Mouse (Mus musculus): ENCODE results near the gene Rtn3. TPM values are rescaled to one million over a fixed set of nuclear protein-coding genes. Genes with fewer than 3 reads are reported as not detected.
"Not testable (repeated sequence)": the region's sequence is repeated elsewhere in the genome, so short reads cannot be mapped to it uniquely, and the experiment has no call there.

The Rtn3 gene
- polyA plus RNA-seq, 1 experiment from 2014 or later: 127 TPM

- H3K9me3 ChIP-seq (replicated peaks); ATAC-seq (replicated peaks; ENCODE audit: insufficient number of reproducible peaks, insufficient read depth, low FRiP score, low read depth); H3K27me3 ChIP-seq; H3K9ac ChIP-seq; H3K4me1 ChIP-seq (replicated peaks); H3K36me3 ChIP-seq; H3K4me3 ChIP-seq; H3K27ac ChIP-seq; H3K4me2 ChIP-seq: not testable (repeated sequence)
- WGBS: 29% methylated on average over 24 of the region's 24 CpGs
Observed at GRCm38 (mm10) chr19:7398898-7399297, 84.2 kb downstream of the Rtn3 start.

GRCm38 (mm10) chr19:7396867-7397826 is 85.9 kb downstream of the Rtn3 start:
- not testable (repeated sequence) for H3K27me3 ChIP-seq

GRCm38 (mm10) chr19:7388488-7388887 is 94.6 kb downstream of the Rtn3 start:
- no peak overlapping the region for H3K4me3 ChIP-seq
- no peak for ATAC-seq (replicated peaks; ENCODE audit: insufficient number of reproducible peaks, insufficient read depth, low FRiP score, low read depth)
- H3K27ac ChIP-seq: no peak overlapping the region
- H3K9me3 ChIP-seq (replicated peaks): peaks cover 3% of the 10 kb centered on the region; the same call in 1 of the 2 replicates
- H3K27me3 ChIP-seq: no peaks in the 10 kb centered on the region
- peaks cover 8% of the 10 kb centered on the region for H3K4me1 ChIP-seq (replicated peaks)
- H3K4me2 ChIP-seq: no peak overlapping the region
- H3K36me3 ChIP-seq: no peaks in the 10 kb centered on the region; the same call in 1 of the 2 replicates
- no peak overlapping the region for H3K9ac ChIP-seq
- WGBS: 84% methylated on average over 6 of the region's 6 CpGs

More at GRCm38 (mm10) chr19:7396867-7397826, 85.9 kb downstream of the Rtn3 start:
- H3K4me2 ChIP-seq; H3K4me1 ChIP-seq (replicated peaks); H3K36me3 ChIP-seq; H3K9ac ChIP-seq; H3K27ac ChIP-seq; H3K4me3 ChIP-seq; H3K9me3 ChIP-seq (replicated peaks); ATAC-seq (replicated peaks; ENCODE audit: insufficient number of reproducible peaks, insufficient read depth, low FRiP score, low read depth): not testable (repeated sequence)
- 59% methylated on average over 10 of the region's 10 CpGs for WGBS

GRCm38 (mm10) chr19:7386042-7386441 is 97.0 kb downstream of the Rtn3 start:
- H3K9me3 ChIP-seq (replicated peaks): peaks cover 3% of the 10 kb centered on the region; the same call in 1 of the 2 replicates
- no peak overlapping the region for H3K4me2 ChIP-seq
- H3K9ac ChIP-seq: no peak overlapping the region
- peaks cover 21% of the 10 kb centered on the region for H3K4me1 ChIP-seq (replicated peaks)
- no peak for ATAC-seq (replicated peaks; ENCODE audit: insufficient number of reproducible peaks, insufficient read depth, low FRiP score, low read depth)
- no peak overlapping the region for H3K4me3 ChIP-seq
- H3K36me3 ChIP-seq: no peaks in the 10 kb centered on the region; the same call in 1 of the 2 replicates
- no peak overlapping the region for H3K27ac ChIP-seq
- H3K27me3 ChIP-seq: no peaks in the 10 kb centered on the region
- WGBS: 66% methylated on average over 2 of the region's 2 CpGs

GRCm38 (mm10) chr19:7382903-7383865 is 99.9 kb downstream of the Rtn3 start, which contains the start of gene Spindoc:
Gene Spindoc (minus strand): TSS chr19:7382994.
- no peaks in the 10 kb centered on the region for H3K27me3 ChIP-seq
- peak within 1 kb of the TSS; percentile 79 for H3K4me3 ChIP-seq
- H3K4me1 ChIP-seq (replicated peaks): peaks cover 36% of the 10 kb centered on the region
- peak; percentile 99 for ATAC-seq (replicated peaks; ENCODE audit: insufficient number of reproducible peaks, insufficient read depth, low FRiP score, low read depth)
- peaks cover 3% of the 10 kb centered on the region; the same call in 1 of the 2 replicates for H3K9me3 ChIP-seq (replicated peaks)
- H3K4me2 ChIP-seq: peak within 1 kb of the TSS; percentile 78
- peak within 1 kb of the TSS; percentile 94 for H3K9ac ChIP-seq
- peak within 1 kb of the TSS; percentile 90 for H3K27ac ChIP-seq
- 1% methylated on average over 52 of the region's 52 CpGs for WGBS
- H3K36me3 ChIP-seq: peaks cover 5% of the 10 kb centered on the region; the same call in 1 of the 2 replicates

GRCm38 (mm10) chr19:7382248-7382902 is 100.7 kb downstream of the Rtn3 start:
- H3K9me3 ChIP-seq (replicated peaks): peaks cover 3% of the 10 kb centered on the region; the same call in 1 of the 2 replicates
- peaks cover 36% of the 10 kb centered on the region for H3K4me1 ChIP-seq (replicated peaks)

GRCm38 (mm10) chr19:7381906-7382247 is 101.2 kb downstream of the Rtn3 start:
- Histone ChIP-seq H3K4me1 (replicated peaks) (peaks cover 36% of the 10 kb centered on the region), H3K27ac (peak overlapping the region; percentile 90), H3K4me3 (peak overlapping the region; percentile 79), H3K9ac (peak overlapping the region; percentile 94), H3K4me2 (peak overlapping the region; percentile 78), H3K27me3 (no peaks in the 10 kb centered on the region), H3K36me3 (peaks cover 5% of the 10 kb centered on the region; the same call in 1 of the 2 replicates), H3K9me3 (replicated peaks) (peaks cover 3% of the 10 kb centered on the region; the same call in 1 of the 2 replicates)
- no peak for ATAC-seq (replicated peaks; ENCODE audit: insufficient number of reproducible peaks, insufficient read depth, low FRiP score, low read depth)
- 4% methylated on average over 8 of the region's 8 CpGs for whole genome bisulfite sequencing

More at GRCm38 (mm10) chr19:7382248-7382902, 100.7 kb downstream of the Rtn3 start:
- H3K4me2 ChIP-seq: peak overlapping the region; percentile 78
- peaks cover 5% of the 10 kb centered on the region; the same call in 1 of the 2 replicates for H3K36me3 ChIP-seq
- ATAC-seq (replicated peaks; ENCODE audit: insufficient number of reproducible peaks, insufficient read depth, low FRiP score, low read depth): peak; percentile 50
- peak overlapping the region; percentile 79 for H3K4me3 ChIP-seq
- WGBS: under 1% methylated on average over 56 of the region's 60 CpGs
- H3K27me3 ChIP-seq: no peaks in the 10 kb centered on the region
- peak overlapping the region; percentile 90 for H3K27ac ChIP-seq
- H3K9ac ChIP-seq: peak overlapping the region; percentile 94

GRCm38 (mm10) chr19:7377639-7378038 is 105.4 kb downstream of the Rtn3 start:
- Histone ChIP-seq H3K4me2 (no peak overlapping the region), H3K36me3 (peaks cover 37% of the 10 kb centered on the region), H3K27me3 (no peaks in the 10 kb centered on the region), H3K4me1 (replicated peaks) (peaks cover 34% of the 10 kb centered on the region), H3K27ac (no peak overlapping the region), H3K9me3 (replicated peaks) (no peaks in the 10 kb centered on the region), H3K4me3 (no peak overlapping the region), H3K9ac (no peak overlapping the region)
- ATAC-seq (replicated peaks; ENCODE audit: insufficient number of reproducible peaks, insufficient read depth, low FRiP score, low read depth): no peak
- WGBS: 62% methylated on average over 2 of the region's 2 CpGs
